Mouse (Mus musculus) liver, postnatal 0 days (tissue): ENCODE results near the gene Arfgef2. TPM values are rescaled to one million over a fixed set of nuclear protein-coding genes. Genes with fewer than 3 reads are reported as not detected.

Experiments used
- ATAC-seq: fragments of 200-750 bp; cut with Nextera tagmentation; 2 replicates; pipeline ENCODE4 v1.8.0; 2017; ENCODE audit warnings: mild to moderate bottlenecking, moderate library complexity
- DNase-seq: peaks from one replicate; pipeline ENCODE4 v3.0.0-alpha.2; 2016
- H3K27ac ChIP-seq: fragments of 300-500 bp; sonication (generic); 2 replicates; pipeline ENCODE4 v1.5.1; 2014; ENCODE audit warnings: antibody characterized with exemption, moderate library complexity, mild to moderate bottlenecking, low read depth
- H3K27me3 ChIP-seq: fragments of 300-500 bp; sonication (generic); 2 replicates; pipeline ENCODE4 v1.6.1; 2014; ENCODE audit warnings: low read length, control low read depth, mixed read lengths; ENCODE audit not compliant: insufficient read depth
- H3K36me3 ChIP-seq: fragments of 300-500 bp; sonication (generic); replicated peaks from 2 replicates; pipeline ENCODE4 v1.6.1; 2014; ENCODE audit warnings: mild to moderate bottlenecking, control low read depth, low read length, moderate library complexity, mixed read lengths; ENCODE audit not compliant: insufficient read depth
- H3K4me1 ChIP-seq: fragments of 300-500 bp; sonication (generic); 2 replicates; pipeline ENCODE4 v1.6.1; 2014; ENCODE audit warnings: antibody characterized with exemption, mild to moderate bottlenecking, control low read depth; ENCODE audit not compliant: insufficient read depth
- H3K4me2 ChIP-seq: fragments of 300-500 bp; sonication (generic); 2 replicates; pipeline ENCODE4 v1.6.1; 2014; ENCODE audit warnings: low read depth, mild to moderate bottlenecking, low read length, moderate library complexity, mixed read lengths
- H3K4me3 ChIP-seq: fragments of 300-500 bp; sonication (generic); 2 replicates; pipeline ENCODE4 v1.5.1; 2014; ENCODE audit warnings: low read depth, low read length
- H3K9ac ChIP-seq: fragments of 300-500 bp; sonication (generic); replicated peaks from 2 replicates; pipeline ENCODE4 v1.6.1; 2014; ENCODE audit warnings: mild to moderate bottlenecking, moderate library complexity
- H3K9me3 ChIP-seq: fragments of 300-500 bp; sonication (generic); 2 replicates; pipeline ENCODE4 v1.6.1; 2016; ENCODE audit warnings: mild to moderate bottlenecking, control low read depth, low read length, mixed read lengths
- CTCF ChIP-seq: sonication (generic); IDR thresholded peaks from 2 replicates; pipeline ENCODE4 v1.5.1; 2016; ENCODE audit warnings: antibody characterized with exemption, low read depth
- EP300 ChIP-seq: IDR thresholded peaks from 2 replicates; pipeline ENCODE4 v1.6.1; 2016; ENCODE audit warnings: antibody characterized with exemption, low read depth, mild to moderate bottlenecking
- WGBS: fragments of 180-500 bp; shearing (Covaris S2); extraction: QIAGEN DNeasy Blood & Tissue Kit; methylation state at CpG from one replicate; pipeline ENCODE4 v1.1.7; 2014; ENCODE audit not compliant: insufficient replicate concordance; 5-methylcytosine and 5-hydroxymethylcytosine counted together
- polyA plus RNA-seq: library from polyadenylated mRNA; unstranded; fragments of >200 nt; fragmentation: Nextera tagmentation; extraction: Ambion mirVana; gene quantifications from 2 replicates; pipeline ENCODE4 v1.2.1, GENCODE M21; 2015

The Arfgef2 gene
- polyA plus RNA-seq, 1 experiment from 2014 or later, result 2.7 TPM

- no peak overlapping the region for H3K9ac ChIP-seq
- no peaks in the 10 kb centered on the region for H3K27me3 ChIP-seq
- no peaks in the 10 kb centered on the region for H3K36me3 ChIP-seq
- no peaks in the 10 kb centered on the region for H3K4me1 ChIP-seq
- TF ChIP-seq EP300 (no peak), CTCF (no peak)
- ATAC-seq, result no peak
- no peaks in the 10 kb centered on the region for H3K9me3 ChIP-seq
- WGBS, result 77% methylated on average over 10 of the region's 10 CpGs
- no peak for DNase-seq
- no peak overlapping the region for H3K4me2 ChIP-seq
- H3K4me3 ChIP-seq, result no peak overlapping the region
- H3K27ac ChIP-seq, result no peak overlapping the region
These were observed 31.1 kb upstream of the Arfgef2 start for GRCm38 (mm10) chr2:166774275-166774674.

- Histone ChIP-seq H3K9me3 (no peaks in the 10 kb centered on the region), H3K4me3 (no peak overlapping the region), H3K4me2 (no peak overlapping the region), H3K36me3 (no peaks in the 10 kb centered on the region), H3K4me1 (no peaks in the 10 kb centered on the region), H3K9ac (no peak overlapping the region), H3K27ac (no peak overlapping the region), H3K27me3 (no peaks in the 10 kb centered on the region)
- no peak for ATAC-seq
- TF ChIP-seq EP300, result no peak
- no peak for TF ChIP-seq CTCF
- 75% methylated on average over 11 of the region's 11 CpGs for WGBS
- no peak for DNase-seq
These were observed 30.0 kb upstream of the Arfgef2 start for GRCm38 (mm10) chr2:166775357-166775893.

DNA sequence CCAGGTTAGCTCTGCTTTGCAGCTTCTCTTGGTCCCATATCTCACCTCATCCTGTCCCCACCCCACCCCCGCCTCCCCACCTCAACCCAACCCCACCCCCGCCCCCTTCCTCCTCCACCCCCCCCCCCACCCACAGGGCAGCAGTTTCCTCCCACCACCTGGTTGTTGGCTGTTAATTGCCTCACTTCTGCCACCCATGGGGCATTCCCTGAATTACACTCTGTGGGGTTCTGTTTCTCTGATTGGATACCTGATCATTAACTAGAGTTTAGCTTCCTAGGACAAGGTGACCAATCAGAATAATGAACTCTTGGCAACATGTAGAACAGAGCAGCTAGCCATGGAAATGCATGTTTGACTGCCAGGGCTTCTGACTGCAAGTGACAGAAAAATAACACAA, 29.1 kb upstream of the Arfgef2 start:
- no peaks in the 10 kb centered on the region for H3K9me3 ChIP-seq

DNA sequence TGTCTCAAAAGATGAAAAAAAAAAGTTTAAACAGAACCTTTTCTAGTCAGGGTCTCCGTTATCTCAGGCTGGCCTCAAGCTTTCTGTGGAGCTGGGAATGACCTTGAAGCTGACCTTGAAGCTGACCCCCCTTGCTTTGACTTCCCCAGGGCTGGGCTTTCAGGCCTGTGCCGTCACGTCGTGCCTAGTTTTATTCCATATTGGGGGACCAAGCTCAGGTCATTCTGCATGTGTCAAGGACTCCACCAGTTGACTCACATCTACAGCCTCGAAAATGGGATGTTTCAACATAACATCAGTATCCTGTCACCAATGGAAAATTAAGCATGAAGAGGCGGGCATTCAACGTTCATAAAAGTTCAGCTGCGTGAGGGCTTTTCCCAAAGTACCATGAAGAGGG, 25.4 kb upstream of the Arfgef2 start:
- TF ChIP-seq CTCF, result no peak
- no peak for TF ChIP-seq EP300
- Histone ChIP-seq H3K9me3 (no peaks in the 10 kb centered on the region), H3K36me3 (no peaks in the 10 kb centered on the region), H3K4me3 (no peak overlapping the region), H3K4me1 (no peaks in the 10 kb centered on the region), H3K9ac (no peak overlapping the region), H3K4me2 (no peak overlapping the region), H3K27me3 (no peaks in the 10 kb centered on the region), H3K27ac (no peak overlapping the region)
- 73% methylated on average over 8 of the region's 8 CpGs for WGBS
- ATAC-seq (no peak), DNase-seq (no peak)

More for the DNA sequence above, 29.1 kb upstream of the Arfgef2 start:
- ATAC-seq (0 out of 2 replicates have a peak, but pooled peaks have one; percentile 23), DNase-seq (peak; percentile 65)
- no peaks in the 10 kb centered on the region for H3K36me3 ChIP-seq
- no peak overlapping the region for H3K27ac ChIP-seq
- H3K9ac ChIP-seq, result no peak overlapping the region
- TF ChIP-seq CTCF, result peak; percentile 61
- no peak for TF ChIP-seq EP300
- H3K4me3 ChIP-seq, result no peak overlapping the region
- no peaks in the 10 kb centered on the region for H3K4me1 ChIP-seq
- 38% methylated on average over 1 of the region's 2 CpGs for WGBS
- no peak overlapping the region for H3K4me2 ChIP-seq
- H3K27me3 ChIP-seq, result no peaks in the 10 kb centered on the region

- no peak overlapping the region for H3K27ac ChIP-seq
- WGBS, result 14% methylated on average over 9 of the region's 9 CpGs
- no peak overlapping the region for H3K9ac ChIP-seq
- H3K4me1 ChIP-seq, result peaks cover 4% of the 10 kb centered on the region
- H3K9me3 ChIP-seq, result no peaks in the 10 kb centered on the region
- peak; percentile 84 for DNase-seq
- no peaks in the 10 kb centered on the region for H3K27me3 ChIP-seq
- H3K36me3 ChIP-seq, result no peaks in the 10 kb centered on the region
- no peak for ATAC-seq
- TF ChIP-seq CTCF (peak; percentile 99), EP300 (no peak)
- H3K4me2 ChIP-seq, result no peak overlapping the region
- H3K4me3 ChIP-seq, result no peak overlapping the region
These were observed 24.3 kb upstream of the Arfgef2 start for GRCm38 (mm10) chr2:166780980-166781578.

GRCm38 (mm10) chr2:166784376-166784775, 21.0 kb upstream of the Arfgef2 start:
- no peaks in the 10 kb centered on the region for H3K9me3 ChIP-seq
- H3K4me1 ChIP-seq, result peaks cover 8% of the 10 kb centered on the region
- H3K4me2 ChIP-seq, result no peak overlapping the region
- H3K9ac ChIP-seq, result no peak overlapping the region
- H3K4me3 ChIP-seq, result no peak overlapping the region
- H3K27ac ChIP-seq, result no peak overlapping the region
- no peaks in the 10 kb centered on the region for H3K36me3 ChIP-seq
- ATAC-seq (no peak), DNase-seq (no peak)
- peak; percentile 52 for TF ChIP-seq CTCF
- TF ChIP-seq EP300, result no peak
- no peaks in the 10 kb centered on the region for H3K27me3 ChIP-seq
- WGBS, result 83% methylated on average over 6 of the region's 6 CpGs
